Mouse (Mus musculus) hindbrain, postnatal 0 days (tissue): ENCODE measurements around the gene Bhmt. TPM values are rescaled to one million over a fixed set of nuclear protein-coding genes. Genes with fewer than 3 reads are reported as not detected.

Experiments
- ATAC-seq: fragments of 200-750 bp; cut with Nextera tagmentation; 2 replicates; pipeline ENCODE4 v1.8.0; 2017; ENCODE audit warnings: mild to moderate bottlenecking, moderate TSS enrichment, moderate library complexity
- DNase-seq: peaks from one replicate; pipeline ENCODE4 v3.0.0-alpha.2; 2015; ENCODE audit warnings: low spot score
- H3K27ac ChIP-seq: fragments of 300-500 bp; sonication (generic); 2 replicates; pipeline ENCODE4 v1.5.1; 2014; ENCODE audit warnings: mild to moderate bottlenecking
- H3K27me3 ChIP-seq: fragments of 300-500 bp; sonication (generic); 2 replicates; pipeline ENCODE4 v1.6.1; 2014; ENCODE audit warnings: low read length, mixed read lengths; ENCODE audit not compliant: insufficient read depth
- H3K36me3 ChIP-seq: fragments of 300-500 bp; sonication (generic); 2 replicates; pipeline ENCODE4 v1.6.1; 2014; ENCODE audit warnings: low read length, mixed read lengths; ENCODE audit not compliant: insufficient read depth
- H3K4me1 ChIP-seq: fragments of 300-500 bp; sonication (generic); 2 replicates; pipeline ENCODE4 v1.6.1; 2014; ENCODE audit warnings: antibody characterized with exemption, low read length, mixed read lengths; ENCODE audit not compliant: insufficient read depth
- H3K4me2 ChIP-seq: fragments of 300-500 bp; sonication (generic); 2 replicates; pipeline ENCODE4 v1.6.1; 2014; ENCODE audit warnings: low read depth, mild to moderate bottlenecking, low read length, moderate library complexity, mixed read lengths
- H3K4me3 ChIP-seq: fragments of 300-500 bp; sonication (generic); 2 replicates; pipeline ENCODE4 v1.5.1; 2014; ENCODE audit warnings: low read length
- H3K9ac ChIP-seq: fragments of 300-500 bp; sonication (generic); replicated peaks from 2 replicates; pipeline ENCODE4 v1.6.1; 2014; ENCODE audit warnings: mild to moderate bottlenecking, low read length, moderate library complexity, mixed read lengths
- H3K9me3 ChIP-seq: fragments of 300-500 bp; sonication (generic); 2 replicates; pipeline ENCODE4 v1.6.1; 2016; ENCODE audit warnings: low read length, mixed read lengths
- CTCF ChIP-seq: IDR thresholded peaks from 2 replicates; pipeline ENCODE4 v1.5.1; 2016; ENCODE audit warnings: antibody characterized with exemption, control low read depth, low read depth
- WGBS: fragments of 180-500 bp; shearing (Covaris S2); extraction: QIAGEN DNeasy Blood & Tissue Kit; methylation state at CpG from one replicate; pipeline ENCODE4 v1.1.7; 2014; 5-methylcytosine and 5-hydroxymethylcytosine counted together
- polyA plus RNA-seq: library from polyadenylated mRNA; unstranded; fragments of >200 nt; fragmentation: Nextera tagmentation; extraction: Ambion mirVana; gene quantifications from 2 replicates; pipeline ENCODE4 v1.2.1, GENCODE M21; 2015
- total RNA-seq: library from RNA; depleted of rRNA; stranded (reverse); fragments of >200 nt; gene quantifications from 2 replicates; pipeline ENCODE4 v1.2.3, GENCODE M21; 2014

The Bhmt gene
- total and polyA plus RNA-seq, 2 experiments from 2014 or later = 0.05 to 1.1 TPM

GRCm38 (mm10) chr13:93632927-93633326 lies 4.8 kb downstream of the Bhmt start:
- 90% methylated on average over 5 of the region's 5 CpGs for WGBS
- 0 out of 2 replicates have a peak, but pooled peaks cover 4% of the 10 kb centered on the region for H3K4me1 ChIP-seq
- no peak for ATAC-seq

GRCm38 (mm10) chr13:93630941-93631705 lies 6.6 kb downstream of the Bhmt start:
- H3K27me3 ChIP-seq = no peaks in the 10 kb centered on the region
- no peaks in the 10 kb centered on the region for H3K9me3 ChIP-seq
- H3K4me2 ChIP-seq = no peak overlapping the region
- no peak overlapping the region for H3K27ac ChIP-seq
- no peaks in the 10 kb centered on the region for H3K4me1 ChIP-seq
- H3K36me3 ChIP-seq = no peaks in the 10 kb centered on the region
- 66% methylated on average over 10 of the region's 10 CpGs for WGBS
- no peak for ATAC-seq
- no peak overlapping the region for H3K4me3 ChIP-seq
- TF ChIP-seq CTCF = no peak
- no peak overlapping the region for H3K9ac ChIP-seq
- peak; percentile 34 for DNase-seq

More at GRCm38 (mm10) chr13:93632927-93633326, 4.8 kb downstream of the Bhmt start:
- Histone ChIP-seq H3K27me3 (no peaks in the 10 kb centered on the region), H3K27ac (no peak overlapping the region), H3K4me3 (no peak overlapping the region), H3K36me3 (no peaks in the 10 kb centered on the region), H3K4me2 (no peak overlapping the region), H3K9me3 (no peaks in the 10 kb centered on the region), H3K9ac (no peak overlapping the region)
- no peak for TF ChIP-seq CTCF
- no peak for DNase-seq

GRCm38 (mm10) chr13:93628861-93629260 lies 8.9 kb downstream of the Bhmt start:
- WGBS = 19% methylated on average over 6 of the region's 6 CpGs
- Histone ChIP-seq H3K36me3 (no peaks in the 10 kb centered on the region), H3K9me3 (no peaks in the 10 kb centered on the region), H3K4me3 (no peak overlapping the region), H3K27me3 (no peaks in the 10 kb centered on the region), H3K4me1 (no peaks in the 10 kb centered on the region), H3K27ac (no peak overlapping the region), H3K9ac (no peak overlapping the region), H3K4me2 (no peak overlapping the region)
- ATAC-seq (no peak), DNase-seq (no peak)
- TF ChIP-seq CTCF = no peak

- WGBS = 24% methylated on average over 6 of the region's 6 CpGs
- H3K9me3 ChIP-seq = no peaks in the 10 kb centered on the region
- no peak overlapping the region for H3K27ac ChIP-seq
- H3K4me1 ChIP-seq = no peaks in the 10 kb centered on the region
- TF ChIP-seq CTCF = no peak
- no peaks in the 10 kb centered on the region for H3K36me3 ChIP-seq
- no peaks in the 10 kb centered on the region for H3K27me3 ChIP-seq
- no peak for ATAC-seq
- no peak for DNase-seq
- no peak overlapping the region for H3K4me2 ChIP-seq
- H3K9ac ChIP-seq = no peak overlapping the region
- no peak overlapping the region for H3K4me3 ChIP-seq
Measured at GRCm38 (mm10) chr13:93614361-93614948, 23.3 kb downstream of the Bhmt start.

- ATAC-seq = no peak
- H3K4me1 ChIP-seq = no peaks in the 10 kb centered on the region
- DNase-seq = peak; percentile 53
- peak; percentile 53 for TF ChIP-seq CTCF
- H3K9ac ChIP-seq = no peak overlapping the region
- H3K4me3 ChIP-seq = no peak overlapping the region
- no peak overlapping the region for H3K27ac ChIP-seq
- H3K36me3 ChIP-seq = no peaks in the 10 kb centered on the region
- H3K27me3 ChIP-seq = no peaks in the 10 kb centered on the region
- 59% methylated on average over 4 of the region's 4 CpGs for WGBS
- no peak overlapping the region for H3K4me2 ChIP-seq
- no peaks in the 10 kb centered on the region for H3K9me3 ChIP-seq
Measured at GRCm38 (mm10) chr13:93613771-93614170, 24.0 kb downstream of the Bhmt start.

- H3K36me3 ChIP-seq = no peaks in the 10 kb centered on the region
- H3K9ac ChIP-seq = no peak overlapping the region
- peak; percentile 76 for ATAC-seq
- TF ChIP-seq CTCF = peak; percentile 91
- peak; percentile 89 for DNase-seq
- no peak overlapping the region for H3K4me3 ChIP-seq
- WGBS = 47% methylated on average over 19 of the region's 19 CpGs
- no peaks in the 10 kb centered on the region for H3K9me3 ChIP-seq
- no peaks in the 10 kb centered on the region for H3K27me3 ChIP-seq
- H3K4me1 ChIP-seq = no peaks in the 10 kb centered on the region
- H3K27ac ChIP-seq = no peak overlapping the region
- 0 out of 2 replicates have a peak overlapping the region, but pooled peaks have one; percentile 21 for H3K4me2 ChIP-seq
Measured at GRCm38 (mm10) chr13:93612660-93613607, 24.8 kb downstream of the Bhmt start.
